Mouse (Mus musculus) forebrain, embryonic 12.5 days (tissue): ENCODE measurements around the gene Slc25a4. TPM values are rescaled to one million over a fixed set of nuclear protein-coding genes. Genes with fewer than 3 reads are reported as not detected.

Experiments used
- ATAC-seq: fragments of 200-750 bp; cut with Nextera tagmentation; 2 replicates; pipeline ENCODE4 v1.8.0; 2017; ENCODE audit warnings: moderate TSS enrichment; ENCODE audit not compliant: low FRiP score
- H3K27ac ChIP-seq: fragments of 300-500 bp; sonication (generic); 2 replicates; pipeline ENCODE4 v1.5.1; 2016; ENCODE audit warnings: mild to moderate bottlenecking
- H3K27me3 ChIP-seq: fragments of 300-500 bp; sonication (generic); 2 replicates; pipeline ENCODE4 v1.6.1; 2016; ENCODE audit warnings: mild to moderate bottlenecking
- H3K36me3 ChIP-seq: fragments of 300-500 bp; sonication (generic); replicated peaks from 2 replicates; pipeline ENCODE4 v1.6.1; 2016; ENCODE audit warnings: mild to moderate bottlenecking
- H3K4me1 ChIP-seq: fragments of 300-500 bp; sonication (generic); 2 replicates; pipeline ENCODE4 v1.6.1; 2016
- H3K4me2 ChIP-seq: fragments of 300-500 bp; sonication (generic); 2 replicates; pipeline ENCODE4 v1.6.1; 2016; ENCODE audit warnings: mild to moderate bottlenecking, moderate library complexity
- H3K4me3 ChIP-seq: fragments of 300-500 bp; sonication (generic); replicated peaks from 2 replicates; pipeline ENCODE4 v1.5.1; 2016; ENCODE audit warnings: mild to moderate bottlenecking
- H3K9ac ChIP-seq: fragments of 300-500 bp; sonication (generic); 2 replicates; pipeline ENCODE4 v1.6.1; 2016; ENCODE audit warnings: mild to moderate bottlenecking
- H3K9me3 ChIP-seq: fragments of 300-500 bp; sonication (generic); 2 replicates; pipeline ENCODE4 v1.6.1; 2016
- WGBS: fragments of 180-500 bp; shearing (Covaris S2); methylation state at CpG from one replicate; pipeline ENCODE4 v1.1.7; 2016; 5-methylcytosine and 5-hydroxymethylcytosine counted together
- microRNA-seq: library from miRNA; unstranded; fragments of <30 nt; microRNA quantifications from one replicate; pipeline ENCODE4, GENCODE M21; 2017
- polyA plus RNA-seq: library from polyadenylated mRNA; unstranded; fragments of >200 nt; fragmentation: Nextera tagmentation; extraction: Ambion mirVana; gene quantifications from 2 replicates; pipeline ENCODE4 v1.2.1, GENCODE M21; 2016

Slc25a4 gene
- polyA plus RNA-seq, 1 experiment from 2014 or later = 462 TPM

DNA sequence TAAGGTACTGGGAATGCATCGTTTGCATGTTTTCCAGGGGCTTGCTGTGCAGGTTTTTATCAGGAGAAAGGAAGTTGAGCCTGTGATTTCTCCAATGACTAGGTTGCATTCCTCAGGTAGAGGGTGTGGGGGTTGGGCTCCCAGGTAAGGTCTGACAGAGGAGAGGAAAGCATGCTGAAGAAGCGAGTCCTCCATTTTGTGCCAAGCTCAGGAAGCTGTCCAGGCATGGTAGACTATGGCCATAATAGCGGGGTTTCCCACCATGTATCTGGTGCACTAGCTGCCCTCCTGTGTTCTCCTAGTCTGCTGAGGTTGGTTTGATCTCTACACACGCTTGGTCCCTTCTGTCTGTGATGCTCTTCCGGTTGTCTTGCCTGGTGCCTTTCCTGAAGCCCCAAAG lies 13.4 kb downstream of the Slc25a4 start:
- Histone ChIP-seq H3K4me1 (no peaks in the 10 kb centered on the region), H3K4me3 (no peak overlapping the region), H3K9me3 (no peaks in the 10 kb centered on the region), H3K27ac (no peak overlapping the region), H3K9ac (no peak overlapping the region), H3K4me2 (no peak overlapping the region), H3K36me3 (peaks cover 27% of the 10 kb centered on the region), H3K27me3 (no peaks in the 10 kb centered on the region)
- no peak for ATAC-seq
- 86% methylated on average over 5 of the region's 5 CpGs for WGBS

DNA sequence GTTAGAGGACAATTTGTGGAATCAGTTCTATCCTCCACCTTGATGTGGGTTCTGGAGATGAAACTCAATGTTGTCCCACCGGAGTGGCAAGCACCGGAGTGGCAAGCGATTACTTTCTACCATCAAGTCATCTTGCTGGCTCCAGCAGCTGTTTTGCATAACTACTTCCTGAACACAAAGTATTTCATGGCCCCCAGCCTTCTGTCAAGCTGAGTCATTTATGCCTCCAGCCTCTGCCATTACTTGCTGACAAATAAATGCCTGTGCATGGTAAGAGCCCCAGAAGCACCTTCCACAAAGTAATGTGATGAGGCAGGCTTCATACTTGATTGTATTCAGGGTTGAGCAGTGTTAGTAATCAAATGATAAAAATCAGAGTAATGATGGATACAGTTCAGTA lies 14.2 kb downstream of the Slc25a4 start:
- ATAC-seq = no peak
- Histone ChIP-seq H3K27ac (no peak overlapping the region), H3K9ac (no peak overlapping the region), H3K27me3 (no peaks in the 10 kb centered on the region), H3K4me1 (no peaks in the 10 kb centered on the region), H3K36me3 (peaks cover 25% of the 10 kb centered on the region), H3K4me2 (no peak overlapping the region), H3K4me3 (no peak overlapping the region), H3K9me3 (no peaks in the 10 kb centered on the region)
- WGBS = 97% methylated on average over 3 of the region's 3 CpGs

DNA sequence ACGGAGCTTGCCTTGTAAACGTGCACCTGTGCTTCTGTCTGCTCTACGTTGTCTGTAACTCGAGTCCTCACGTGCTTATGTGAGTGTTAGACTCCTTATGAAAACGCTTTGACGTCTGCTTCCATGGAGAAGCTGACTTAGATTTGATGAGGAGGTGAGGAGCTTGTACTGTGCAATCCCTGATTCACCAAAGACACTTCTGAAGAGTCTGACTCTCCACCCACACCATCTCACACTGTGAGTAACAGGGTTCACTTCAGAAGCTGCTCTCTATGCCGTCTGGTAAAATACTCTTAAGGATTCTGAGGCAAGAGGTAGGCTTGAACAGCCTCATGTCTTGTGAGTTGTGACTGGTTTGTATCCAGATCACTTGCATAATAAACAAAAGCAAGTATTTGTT lies 18.0 kb downstream of the Slc25a4 start:
- Histone ChIP-seq H3K27ac (no peak overlapping the region), H3K4me2 (no peak overlapping the region), H3K27me3 (no peaks in the 10 kb centered on the region), H3K4me1 (no peaks in the 10 kb centered on the region), H3K9me3 (no peaks in the 10 kb centered on the region), H3K36me3 (peaks cover 17% of the 10 kb centered on the region), H3K4me3 (no peak overlapping the region), H3K9ac (no peak overlapping the region)
- no peak for ATAC-seq
- WGBS = 92% methylated on average over 8 of the region's 8 CpGs

DNA sequence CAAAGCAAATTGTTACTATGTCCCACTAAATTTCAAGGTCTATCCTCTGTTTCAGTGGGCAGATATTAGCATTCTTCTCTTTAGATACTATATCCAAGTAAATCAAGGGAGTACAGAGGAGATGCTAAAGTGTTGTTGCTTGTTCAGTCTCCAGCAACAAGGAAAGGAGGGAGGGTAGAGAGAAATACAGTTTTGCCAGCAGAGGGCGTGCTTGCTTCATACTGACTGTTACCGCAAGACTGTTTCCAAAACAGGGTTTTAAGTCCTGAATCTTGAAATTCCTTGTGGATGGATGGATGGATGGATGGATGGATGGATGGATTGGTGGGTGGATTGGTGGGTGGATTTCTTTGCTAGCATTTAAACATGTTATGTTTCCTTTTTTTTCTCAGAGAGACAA lies 25.7 kb downstream of the Slc25a4 start:
- no peak overlapping the region for H3K27ac ChIP-seq
- H3K36me3 ChIP-seq = no peaks in the 10 kb centered on the region
- 9% methylated on average over 2 of the region's 2 CpGs for WGBS
- H3K27me3 ChIP-seq = no peaks in the 10 kb centered on the region
- no peak overlapping the region for H3K4me3 ChIP-seq
- no peak for ATAC-seq
- H3K9me3 ChIP-seq = no peaks in the 10 kb centered on the region
- no peaks in the 10 kb centered on the region for H3K4me1 ChIP-seq
- no peak overlapping the region for H3K9ac ChIP-seq
- no peak overlapping the region for H3K4me2 ChIP-seq

DNA sequence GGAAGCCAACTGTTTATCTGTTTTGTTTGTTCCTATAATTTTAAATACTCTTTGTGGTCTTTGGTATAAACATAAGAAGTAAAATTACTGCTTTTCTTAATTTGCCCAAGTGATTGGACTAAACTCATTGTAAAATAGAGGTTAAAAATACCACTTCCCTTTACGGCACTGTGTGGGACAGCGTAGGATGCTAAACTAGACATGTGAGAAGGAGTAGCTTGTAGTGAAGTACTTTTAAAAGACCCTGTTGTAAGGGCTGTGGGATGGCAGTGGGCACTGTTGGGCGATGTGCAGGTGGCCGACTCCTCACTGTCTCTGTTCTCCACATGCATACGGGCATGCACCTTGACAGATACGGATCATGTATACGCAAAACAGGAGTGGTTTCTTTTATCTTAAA lies 30.9 kb downstream of the Slc25a4 start:
- Histone ChIP-seq H3K9me3 (no peaks in the 10 kb centered on the region), H3K36me3 (0 out of 2 replicates have a peak, but pooled peaks cover 3% of the 10 kb centered on the region), H3K4me3 (no peak overlapping the region), H3K27me3 (no peaks in the 10 kb centered on the region), H3K27ac (no peak overlapping the region), H3K4me1 (no peaks in the 10 kb centered on the region), H3K9ac (no peak overlapping the region), H3K4me2 (no peak overlapping the region)
- ATAC-seq = no peak
- 97% methylated on average over 7 of the region's 7 CpGs for WGBS

DNA sequence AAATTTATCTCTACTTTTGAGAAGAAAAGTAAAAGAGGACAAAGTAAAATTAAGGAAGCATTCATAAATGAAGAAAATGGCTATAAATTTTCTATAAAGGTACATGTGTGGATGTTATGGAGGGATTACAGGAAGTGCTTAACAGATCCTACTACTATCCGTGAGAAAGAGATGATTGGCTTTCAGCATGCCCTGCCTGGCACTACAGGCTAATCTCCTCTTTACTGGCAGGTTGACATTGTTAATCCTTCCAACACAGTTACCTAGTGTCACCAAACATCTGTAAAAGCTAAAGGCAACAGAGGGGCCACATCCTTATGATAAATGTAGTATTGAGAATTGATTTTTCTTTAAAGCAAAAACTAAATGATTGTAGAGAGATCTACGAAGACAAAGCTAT lies 37.4 kb downstream of the Slc25a4 start:
- 71% methylated on average over 2 of the region's 2 CpGs for WGBS
- no peak for ATAC-seq
- H3K9ac ChIP-seq = no peak overlapping the region
- H3K4me3 ChIP-seq = no peak overlapping the region
- H3K9me3 ChIP-seq = no peaks in the 10 kb centered on the region
- no peaks in the 10 kb centered on the region for H3K27me3 ChIP-seq
- H3K4me2 ChIP-seq = no peak overlapping the region
- H3K4me1 ChIP-seq = no peaks in the 10 kb centered on the region
- peaks cover 18% of the 10 kb centered on the region for H3K36me3 ChIP-seq
- no peak overlapping the region for H3K27ac ChIP-seq

DNA sequence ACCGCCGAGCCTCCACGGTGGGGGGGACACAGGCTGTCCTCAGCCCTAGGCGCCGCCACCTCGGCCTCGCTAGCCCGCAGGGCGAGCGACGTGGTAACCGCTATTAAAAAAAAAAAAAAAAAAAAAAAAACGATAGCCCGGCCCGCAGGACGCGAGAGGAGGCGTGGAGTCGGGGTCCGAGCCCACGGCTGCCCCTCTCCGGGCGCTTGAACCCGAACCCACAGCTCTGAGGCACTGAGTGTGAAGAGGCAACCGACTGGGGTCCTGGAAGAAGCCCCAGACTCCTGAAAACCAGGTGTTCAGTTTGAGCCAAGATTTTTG lies 47.3 kb downstream of the Slc25a4 start:
- no peak; the same call in 1 of the 2 replicates for ATAC-seq
- no peaks in the 10 kb centered on the region for H3K9me3 ChIP-seq
- H3K27ac ChIP-seq = peak overlapping the region; percentile 87
- H3K36me3 ChIP-seq = no peaks in the 10 kb centered on the region
- peak overlapping the region; percentile 70 for H3K4me2 ChIP-seq
- WGBS = 0% methylated on average over 24 of the region's 25 CpGs
- H3K27me3 ChIP-seq = no peaks in the 10 kb centered on the region
- peak overlapping the region; percentile 70 for H3K9ac ChIP-seq
- H3K4me3 ChIP-seq = peak overlapping the region; percentile 60
- peaks cover 19% of the 10 kb centered on the region for H3K4me1 ChIP-seq

DNA sequence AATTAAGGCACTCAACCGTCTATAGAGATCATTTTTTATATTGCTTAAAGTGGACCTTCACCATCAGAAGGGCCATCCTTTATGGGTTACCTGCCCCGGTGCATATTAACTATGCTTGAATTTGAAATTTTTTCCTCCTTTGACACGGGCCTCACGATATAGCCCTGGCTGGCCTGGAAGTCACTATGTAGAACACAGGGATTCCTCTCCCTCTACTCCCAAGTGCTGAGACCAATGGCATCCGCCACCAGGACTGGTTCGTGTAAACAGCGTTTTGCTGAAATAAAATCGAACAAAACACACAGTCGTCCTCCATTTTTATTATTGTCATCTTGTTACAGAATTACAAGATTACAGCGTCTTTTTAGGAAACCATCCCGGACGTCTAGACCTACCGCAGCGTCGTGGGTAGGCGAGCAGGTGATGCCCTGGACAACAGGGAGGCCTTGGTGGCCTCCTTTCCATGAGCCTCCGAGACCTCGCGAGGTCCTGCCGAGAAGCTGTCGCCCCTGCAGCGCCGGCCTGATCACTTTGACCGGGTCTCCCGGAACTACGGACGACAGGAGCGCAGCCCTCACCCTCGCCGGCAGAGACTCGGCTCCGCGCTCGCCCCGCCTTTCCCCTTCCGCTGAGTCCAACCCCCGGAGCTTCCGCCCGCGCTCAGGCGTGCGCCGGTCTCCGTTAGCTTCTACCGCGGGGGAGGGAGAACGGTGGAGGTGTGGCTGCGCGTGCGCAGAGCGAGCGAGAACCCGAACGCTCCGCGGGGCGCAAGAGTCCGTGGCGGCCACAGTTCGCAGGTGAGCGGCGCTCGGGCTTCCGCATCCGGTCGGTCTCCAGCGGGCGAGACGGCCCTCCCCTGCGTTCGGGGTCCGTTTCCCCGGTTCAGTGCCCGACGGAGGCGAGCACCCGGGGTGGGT lies 47.9 kb downstream of the Slc25a4 start:
- 2% methylated on average over 74 of the region's 77 CpGs for WGBS
- H3K4me3 ChIP-seq = peak overlapping the region; percentile 60
- H3K27ac ChIP-seq = peak overlapping the region; percentile 87
- peak; percentile 98 for ATAC-seq
- H3K4me1 ChIP-seq = peaks cover 19% of the 10 kb centered on the region
- H3K27me3 ChIP-seq = no peaks in the 10 kb centered on the region
- H3K4me2 ChIP-seq = peak overlapping the region; percentile 70
- no peaks in the 10 kb centered on the region for H3K9me3 ChIP-seq
- no peaks in the 10 kb centered on the region for H3K36me3 ChIP-seq
- peak overlapping the region; percentile 70 for H3K9ac ChIP-seq

Small RNAs within 50 kb of the gene (microRNA-seq; reads per million reads assigned to microRNA genes)
- not detected for gene Gm23812

Other genes with a start within 250 kb of the Slc25a4 start
- gene 1700029J07Rik, start 236.0 kb downstream of the Slc25a4 start, polyA plus RNA-seq = 3.5 and 3.7 TPM in 2 replicates
- 56.5 and 61.5 TPM in 2 replicates for gene Ufsp2, start 235.8 kb downstream of the Slc25a4 start, polyA plus RNA-seq
- gene Lrp2bp, start 212.0 kb downstream of the Slc25a4 start, polyA plus RNA-seq = 0.45 and 0.56 TPM in 2 replicates
- 17.2 and 20.6 TPM in 2 replicates for gene Ankrd37, start 205.6 kb downstream of the Slc25a4 start, polyA plus RNA-seq
- gene Cfap97, start 59.5 kb downstream of the Slc25a4 start, polyA plus RNA-seq = 22.4 and 22.9 TPM in 2 replicates
- 4.1 and 4.5 TPM in 2 replicates for gene Snx25, start 59.1 kb downstream of the Slc25a4 start, polyA plus RNA-seq
- gene Helt, start 83.4 kb upstream of the Slc25a4 start, polyA plus RNA-seq = 11.1 and 13.0 TPM in 2 replicates